Mouse (Mus musculus) hindbrain, embryonic 16.5 days (tissue): ENCODE results near the gene Olfr1238. TPM values are rescaled to one million over a fixed set of nuclear protein-coding genes. Genes with fewer than 3 reads are reported as not detected.

Experiments
- ATAC-seq: fragments of 200-750 bp; cut with Nextera tagmentation; 2 replicates; pipeline ENCODE4 v1.8.0; 2017; ENCODE audit warnings: moderate TSS enrichment, moderate library complexity
- H3K27ac ChIP-seq: fragments of 300-500 bp; sonication (generic); 2 replicates; pipeline ENCODE4 v1.5.1; 2014; ENCODE audit warnings: low read depth, mild to moderate bottlenecking, control low read depth, low read length, moderate library complexity
- H3K27me3 ChIP-seq: fragments of 300-500 bp; sonication (generic); replicated peaks from 2 replicates; pipeline ENCODE4 v1.6.1; 2014; ENCODE audit warnings: low read length; ENCODE audit not compliant: control insufficient read depth, insufficient read depth
- H3K36me3 ChIP-seq: fragments of 300-500 bp; sonication (generic); 2 replicates; pipeline ENCODE4 v1.6.1; 2014; ENCODE audit warnings: mild to moderate bottlenecking, low read length, moderate library complexity, mixed read lengths; ENCODE audit not compliant: control insufficient read depth, insufficient read depth
- H3K4me1 ChIP-seq: fragments of 300-500 bp; sonication (generic); 2 replicates; pipeline ENCODE4 v1.6.1; 2014; ENCODE audit warnings: low read depth, low read length; ENCODE audit not compliant: control insufficient read depth, insufficient read depth
- H3K4me2 ChIP-seq: fragments of 300-500 bp; sonication (generic); 2 replicates; pipeline ENCODE4 v1.6.1; 2014; ENCODE audit warnings: mild to moderate bottlenecking, low read length, control low read depth, moderate library complexity
- H3K4me3 ChIP-seq: fragments of 300-500 bp; sonication (generic); 2 replicates; pipeline ENCODE4 v1.5.1; 2014; ENCODE audit warnings: mild to moderate bottlenecking, low read length, control low read depth, moderate library complexity
- H3K9ac ChIP-seq: fragments of 300-500 bp; sonication (generic); 2 replicates; pipeline ENCODE4 v1.6.1; 2014; ENCODE audit warnings: low read depth, mild to moderate bottlenecking, control low read depth, low read length, moderate library complexity
- H3K9me3 ChIP-seq: fragments of 300-500 bp; sonication (generic); 2 replicates; pipeline ENCODE4 v1.6.1; 2014; ENCODE audit warnings: mild to moderate bottlenecking, low read length, moderate library complexity; ENCODE audit not compliant: control insufficient read depth
- WGBS: fragments of 180-500 bp; shearing (Covaris S2); extraction: QIAGEN DNeasy Blood & Tissue Kit; methylation state at CpG from one replicate; pipeline ENCODE4 v1.1.7; 2014; 5-methylcytosine and 5-hydroxymethylcytosine counted together
- polyA plus RNA-seq: library from polyadenylated mRNA; unstranded; fragments of >200 nt; fragmentation: Nextera tagmentation; extraction: Ambion mirVana; gene quantifications from 2 replicates; pipeline ENCODE4 v1.2.1, GENCODE M21; 2015

Gene Olfr1238
- not detected in 2 replicates for polyA plus RNA-seq

- Histone ChIP-seq H3K9me3 (no peaks in the 10 kb centered on the region), H3K27ac (no peak within 1 kb of the TSS), H3K9ac (no peak within 1 kb of the TSS), H3K27me3 (no peaks in the 10 kb centered on the region), H3K4me1 (no peaks in the 10 kb centered on the region), H3K4me3 (no peak within 1 kb of the TSS), H3K36me3 (no peaks in the 10 kb centered on the region), H3K4me2 (no peak within 1 kb of the TSS)
- ATAC-seq, result no peak
- 91% methylated on average over 2 of the region's 2 CpGs for WGBS
These were observed at the start of gene Olfr1238 for GRCm38 (mm10) chr2:89409576-89409975. Gene Olfr1238, minus strand, starts transcription at chr2:89409676.

DNA sequence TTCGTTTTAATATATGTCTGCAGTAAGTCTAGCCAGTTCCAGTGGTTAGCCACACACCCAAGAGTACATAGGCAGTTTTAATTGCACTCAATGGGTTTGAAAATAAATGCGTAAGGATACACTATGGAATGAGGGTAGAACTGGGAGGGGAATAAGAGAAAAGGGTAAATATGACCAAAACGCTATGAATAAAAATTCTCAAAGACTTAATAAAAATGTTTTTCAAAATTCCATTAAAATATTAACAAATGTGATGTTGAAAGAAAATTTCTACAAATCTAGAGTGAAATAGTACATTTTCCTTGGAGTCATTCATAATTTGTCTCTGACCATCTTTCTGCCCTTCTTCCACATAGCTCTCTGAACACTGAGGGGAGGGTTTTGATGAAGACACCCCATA is 33.4 kb upstream of the Olfr1238 start, which contains the start of gene Olfr1240:
Gene Olfr1240 (minus strand): TSS at position 101 of the 400 bp plus-strand sequence.
- Histone ChIP-seq H3K27ac (no peak within 1 kb of the TSS), H3K27me3 (no peaks in the 10 kb centered on the region), H3K36me3 (no peaks in the 10 kb centered on the region), H3K4me3 (no peak within 1 kb of the TSS), H3K9me3 (no peaks in the 10 kb centered on the region), H3K9ac (no peak within 1 kb of the TSS), H3K4me2 (no peak within 1 kb of the TSS), H3K4me1 (no peaks in the 10 kb centered on the region)
- WGBS, result 86% methylated on average over 3 of the region's 3 CpGs
- no peak for ATAC-seq

- H3K4me2 ChIP-seq, result no peak within 1 kb of the TSS
- H3K36me3 ChIP-seq, result no peaks in the 10 kb centered on the region
- no peaks in the 10 kb centered on the region for H3K27me3 ChIP-seq
- 93% methylated on average over 2 of the region's 2 CpGs for WGBS
- H3K4me1 ChIP-seq, result no peaks in the 10 kb centered on the region
- ATAC-seq, result no peak
- no peaks in the 10 kb centered on the region for H3K9me3 ChIP-seq
- no peak within 1 kb of the TSS for H3K9ac ChIP-seq
- H3K27ac ChIP-seq, result no peak within 1 kb of the TSS
- H3K4me3 ChIP-seq, result no peak within 1 kb of the TSS
These were observed 10.8 kb upstream of the Olfr1238 start, which contains the start of gene Olfr1239 for GRCm38 (mm10) chr2:89420307-89420706. Gene Olfr1239, minus strand, starts transcription at chr2:89420407.

GRCm38 (mm10) chr2:89414557-89414956 is 5.1 kb upstream of the Olfr1238 start:
- Histone ChIP-seq H3K4me2 (no peak overlapping the region), H3K9me3 (no peaks in the 10 kb centered on the region), H3K27me3 (no peaks in the 10 kb centered on the region), H3K4me1 (no peaks in the 10 kb centered on the region), H3K27ac (no peak overlapping the region), H3K4me3 (no peak overlapping the region), H3K36me3 (no peaks in the 10 kb centered on the region), H3K9ac (no peak overlapping the region)
- no peak for ATAC-seq
- 94% methylated on average over 1 of the region's 1 CpGs for WGBS

- Histone ChIP-seq H3K27me3 (no peaks in the 10 kb centered on the region), H3K27ac (no peak overlapping the region), H3K36me3 (no peaks in the 10 kb centered on the region), H3K9me3 (no peaks in the 10 kb centered on the region), H3K9ac (no peak overlapping the region), H3K4me1 (no peaks in the 10 kb centered on the region), H3K4me2 (no peak overlapping the region), H3K4me3 (no peak overlapping the region)
- WGBS, result 96% methylated on average over 1 of the region's 1 CpGs
- ATAC-seq, result no peak
These were observed 8.6 kb downstream of the Olfr1238 start for GRCm38 (mm10) chr2:89400882-89401281.

GRCm38 (mm10) chr2:89364765-89365164 is 44.7 kb downstream of the Olfr1238 start, which contains the start of gene Olfr1234:
Gene Olfr1234, minus strand, starts transcription at chr2:89364865.
- H3K4me3 ChIP-seq, result no peak within 1 kb of the TSS
- no peak within 1 kb of the TSS for H3K27ac ChIP-seq
- 90% methylated on average over 4 of the region's 4 CpGs for WGBS
- H3K27me3 ChIP-seq, result no peaks in the 10 kb centered on the region
- no peak for ATAC-seq
- no peak within 1 kb of the TSS for H3K9ac ChIP-seq
- H3K4me2 ChIP-seq, result no peak within 1 kb of the TSS
- H3K9me3 ChIP-seq, result no peaks in the 10 kb centered on the region
- no peaks in the 10 kb centered on the region for H3K4me1 ChIP-seq
- H3K36me3 ChIP-seq, result no peaks in the 10 kb centered on the region

Other genes starting within 250 kb of the Olfr1238 start
- not detected in 2 replicates for gene Olfr1224-ps1, start 245.6 kb downstream of the Olfr1238 start, polyA plus RNA-seq
- not detected in 2 replicates for gene Olfr1225, start 235.0 kb downstream of the Olfr1238 start, polyA plus RNA-seq
- gene Olfr1226, start 209.6 kb downstream of the Olfr1238 start, polyA plus RNA-seq, result not detected in 2 replicates
- gene Olfr1228, start 155.6 kb downstream of the Olfr1238 start, polyA plus RNA-seq, result not detected in 2 replicates
- not detected in 2 replicates for gene Olfr1229, start 121.7 kb downstream of the Olfr1238 start, polyA plus RNA-seq
- not detected in 2 replicates for gene Olfr1230, start 112.4 kb downstream of the Olfr1238 start, polyA plus RNA-seq
- gene Olfr1231, start 102.6 kb downstream of the Olfr1238 start, polyA plus RNA-seq, result not detected in 2 replicates
- gene Olfr1232, start 80.0 kb downstream of the Olfr1238 start, polyA plus RNA-seq, result not detected in 2 replicates
- not detected in 2 replicates for gene Olfr1233, start 67.3 kb downstream of the Olfr1238 start, polyA plus RNA-seq
- not detected in 2 replicates for gene Olfr1234, start 44.8 kb downstream of the Olfr1238 start, polyA plus RNA-seq
- not detected in 2 replicates for gene Olfr1239, start 10.7 kb upstream of the Olfr1238 start, polyA plus RNA-seq
- not detected in 2 replicates for gene Olfr1240, start 33.3 kb upstream of the Olfr1238 start, polyA plus RNA-seq
- not detected in 2 replicates for gene Olfr1241, start 77.5 kb upstream of the Olfr1238 start, polyA plus RNA-seq
- not detected in 2 replicates for gene Olfr1242, start 88.7 kb upstream of the Olfr1238 start, polyA plus RNA-seq
- not detected in 2 replicates for gene Olfr1243, start 121.8 kb upstream of the Olfr1238 start, polyA plus RNA-seq
- not detected in 2 replicates for gene Olfr1245, start 168.8 kb upstream of the Olfr1238 start, polyA plus RNA-seq
- not detected in 2 replicates for gene Olfr1246, start 183.5 kb upstream of the Olfr1238 start, polyA plus RNA-seq
- gene Olfr1247, start 204.5 kb upstream of the Olfr1238 start, polyA plus RNA-seq, result not detected in 2 replicates
- gene Olfr1248, start 208.6 kb upstream of the Olfr1238 start, polyA plus RNA-seq, result not detected in 2 replicates
- gene Olfr1249, start 225.3 kb upstream of the Olfr1238 start, polyA plus RNA-seq, result not detected in 2 replicates